Mouse (Mus musculus): ENCODE data around the gene Pax2.
A peak's percentile ranks its signal among the peaks of the same experiment; 100 is the strongest.

Gene Pax2

GRCm38 (mm10) chr19:44755693-44756420, at the start of gene Pax2:
Pax2 (plus strand) TSS chr19:44756045.
- no peak for DNase-seq (ENCODE audit: low spot score in 2 of 2)

GRCm38 (mm10) chr19:44708885-44709284, 47.0 kb upstream of the Pax2 start:
- no peak for DNase-seq (ENCODE audit: low spot score in 2 of 2)

GRCm38 (mm10) chr19:44716731-44717600, 38.9 kb upstream of the Pax2 start:
- no peak for DNase-seq (ENCODE audit: low spot score in 2 of 2)

GRCm38 (mm10) chr19:44719292-44720193, 36.3 kb upstream of the Pax2 start:
- DNase-seq (ENCODE audit: low spot score in 2 of 2) = no peak

- peak in 1 of 2 experiments; percentile 13 for DNase-seq (ENCODE audit: low spot score in 2 of 2)
Measured at GRCm38 (mm10) chr19:44720194-44720521, 35.7 kb upstream of the Pax2 start.

- DNase-seq (ENCODE audit: low spot score in 2 of 2) = no peak
Measured at GRCm38 (mm10) chr19:44723611-44724440, 32.0 kb upstream of the Pax2 start.

- no peak for DNase-seq (ENCODE audit: low spot score in 2 of 2)
Measured at GRCm38 (mm10) chr19:44725951-44726791, 29.7 kb upstream of the Pax2 start.

- no peak for DNase-seq (ENCODE audit: low spot score in 2 of 2)
Measured at GRCm38 (mm10) chr19:44734116-44734515, 21.7 kb upstream of the Pax2 start.

GRCm38 (mm10) chr19:44734682-44735081, 21.2 kb upstream of the Pax2 start:
- no peak for DNase-seq (ENCODE audit: low spot score in 2 of 2)

- no peak for DNase-seq (ENCODE audit: low spot score in 2 of 2)
Measured at GRCm38 (mm10) chr19:44740300-44740699, 15.5 kb upstream of the Pax2 start.

- DNase-seq (ENCODE audit: low spot score in 2 of 2) = no peak
Measured at GRCm38 (mm10) chr19:44741091-44741763, 14.6 kb upstream of the Pax2 start.

- DNase-seq (ENCODE audit: low spot score in 2 of 2) = no peak
Measured at GRCm38 (mm10) chr19:44741764-44742127, 14.1 kb upstream of the Pax2 start.

GRCm38 (mm10) chr19:44742131-44743020, 13.5 kb upstream of the Pax2 start:
- no peak for DNase-seq (ENCODE audit: low spot score in 2 of 2)

GRCm38 (mm10) chr19:44743021-44743415, 12.8 kb upstream of the Pax2 start:
- no peak for DNase-seq (ENCODE audit: low spot score in 2 of 2)

- DNase-seq (ENCODE audit: low spot score in 2 of 2) = no peak
Measured at GRCm38 (mm10) chr19:44743961-44744520, 11.8 kb upstream of the Pax2 start.

- no peak for DNase-seq (ENCODE audit: low spot score in 2 of 2)
Measured at GRCm38 (mm10) chr19:44745741-44746140, 10.1 kb upstream of the Pax2 start.

- no peak for DNase-seq (ENCODE audit: low spot score in 2 of 2)
Measured at GRCm38 (mm10) chr19:44746541-44747024, 9.3 kb upstream of the Pax2 start.

- no peak for DNase-seq (ENCODE audit: low spot score in 2 of 2)
Measured at GRCm38 (mm10) chr19:44747471-44747870, 8.4 kb upstream of the Pax2 start.

Data from right cerebral cortex, adult 2 months (tissue).